Mouse (Mus musculus): ENCODE measurements around the gene Enoph1.

DNA sequence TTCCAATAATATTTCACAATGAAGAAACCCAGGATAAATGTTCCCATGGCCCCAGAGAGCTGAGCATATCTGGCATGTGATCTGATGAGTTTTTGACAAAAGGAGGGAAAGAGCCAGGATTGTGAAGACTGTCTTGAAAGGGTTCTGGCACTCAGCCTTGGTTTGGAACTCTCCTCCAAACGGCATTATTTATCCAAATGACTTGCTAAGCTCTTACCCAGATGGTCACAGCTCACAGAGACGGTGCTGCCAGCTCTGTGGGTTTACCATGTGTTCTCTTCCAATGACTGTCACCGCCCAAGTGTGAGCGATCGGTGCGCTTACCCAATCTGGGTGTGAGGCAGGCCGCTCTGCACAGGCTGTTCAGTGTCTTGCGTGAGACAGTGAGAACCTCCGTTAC, 69.1 kb downstream of the Enoph1 start:
- TF ChIP-seq EP300 (IDR thresholded peaks at IDR 0.05) (0 out of 2 replicates have a peak, but pooled peaks have one; percentile 19), CTCF (IDR thresholded peaks at IDR 0.05) (no peak)
